Mouse (Mus musculus): ENCODE results near the gene Prkd2. TPM values are rescaled to one million over a fixed set of nuclear protein-coding genes. Genes with fewer than 3 reads are reported as not detected.

Gene Prkd2
- polyA plus RNA-seq, 1 experiment: not detected

GRCm38 (mm10) chr7:16891641-16892351 lies 49.1 kb downstream of the Prkd2 start, which contains the start of gene Gng8:
Gene Gng8 (plus strand): TSS chr7:16891786.
- WGBS: 1% methylated on average over 30 of the region's 30 CpGs
- Histone ChIP-seq H3K4me3 (ENCODE audit: insufficient read depth, low read depth, low read length) (peak within 1 kb of the TSS; percentile 29), H3K4me1 (ENCODE audit: control insufficient read depth, insufficient read depth, low read length) (peaks cover 25% of the 10 kb centered on the region), H3K27ac (ENCODE audit: insufficient read depth, low read depth, low read length) (no peak within 1 kb of the TSS)
- TF ChIP-seq POLR2A (IDR thresholded peaks at IDR 0.05; ENCODE audit: insufficient read depth, low read depth, low read length) (no peak), CTCF (IDR thresholded peaks at IDR 0.05; ENCODE audit: insufficient read depth, low read depth, low read length) (peak; percentile 80)

- TF ChIP-seq CTCF (IDR thresholded peaks at IDR 0.05; ENCODE audit: insufficient read depth, low read depth, low read length) (no peak), POLR2A (IDR thresholded peaks at IDR 0.05; ENCODE audit: insufficient read depth, low read depth, low read length) (no peak)
- 52% methylated on average over 9 of the region's 9 CpGs for WGBS
Observed at GRCm38 (mm10) chr7:16892352-16892730, 49.6 kb downstream of the Prkd2 start.

GRCm38 (mm10) chr7:16893612-16894011 lies 50.9 kb downstream of the Prkd2 start:
- no peak overlapping the region for H3K27ac ChIP-seq (ENCODE audit: insufficient read depth, low read depth, low read length)
- H3K4me1 ChIP-seq (ENCODE audit: control insufficient read depth, insufficient read depth, low read length): peaks cover 25% of the 10 kb centered on the region
- TF ChIP-seq POLR2A (IDR thresholded peaks at IDR 0.05; ENCODE audit: insufficient read depth, low read depth, low read length): no peak
- TF ChIP-seq CTCF (IDR thresholded peaks at IDR 0.05; ENCODE audit: insufficient read depth, low read depth, low read length): no peak
- H3K4me3 ChIP-seq (ENCODE audit: insufficient read depth, low read depth, low read length): no peak overlapping the region
- WGBS: 17% methylated on average over 6 of the region's 6 CpGs

More at GRCm38 (mm10) chr7:16892352-16892730, 49.6 kb downstream of the Prkd2 start:
- Histone ChIP-seq H3K4me3 (ENCODE audit: insufficient read depth, low read depth, low read length) (no peak overlapping the region), H3K27ac (ENCODE audit: insufficient read depth, low read depth, low read length) (no peak overlapping the region), H3K4me1 (ENCODE audit: control insufficient read depth, insufficient read depth, low read length) (peaks cover 25% of the 10 kb centered on the region)

GRCm38 (mm10) chr7:16894279-16894678 lies 51.6 kb downstream of the Prkd2 start:
- WGBS: 27% methylated on average over 4 of the region's 4 CpGs
- no peak overlapping the region for H3K27ac ChIP-seq (ENCODE audit: insufficient read depth, low read depth, low read length)
- TF ChIP-seq POLR2A (IDR thresholded peaks at IDR 0.05; ENCODE audit: insufficient read depth, low read depth, low read length): no peak
- TF ChIP-seq CTCF (IDR thresholded peaks at IDR 0.05; ENCODE audit: insufficient read depth, low read depth, low read length): no peak
- peaks cover 29% of the 10 kb centered on the region for H3K4me1 ChIP-seq (ENCODE audit: control insufficient read depth, insufficient read depth, low read length)
- no peak overlapping the region for H3K4me3 ChIP-seq (ENCODE audit: insufficient read depth, low read depth, low read length)

- Histone ChIP-seq H3K4me1 (ENCODE audit: control insufficient read depth, insufficient read depth, low read length) (peaks cover 29% of the 10 kb centered on the region), H3K4me3 (ENCODE audit: insufficient read depth, low read depth, low read length) (peak overlapping the region; percentile 32), H3K27ac (ENCODE audit: insufficient read depth, low read depth, low read length) (no peak overlapping the region)
- peak; percentile 78; the same call in 1 of the 2 replicates for TF ChIP-seq CTCF (IDR thresholded peaks at IDR 0.05; ENCODE audit: insufficient read depth, low read depth, low read length)
- TF ChIP-seq POLR2A (IDR thresholded peaks at IDR 0.05; ENCODE audit: insufficient read depth, low read depth, low read length): no peak
- WGBS: 2% methylated on average over 24 of the region's 24 CpGs
Observed at GRCm38 (mm10) chr7:16895000-16895399, 52.3 kb downstream of the Prkd2 start.

GRCm38 (mm10) chr7:16895511-16895910 lies 52.8 kb downstream of the Prkd2 start:
- TF ChIP-seq CTCF (IDR thresholded peaks at IDR 0.05; ENCODE audit: insufficient read depth, low read depth, low read length) (no peak), POLR2A (IDR thresholded peaks at IDR 0.05; ENCODE audit: insufficient read depth, low read depth, low read length) (no peak)
- Histone ChIP-seq H3K4me1 (ENCODE audit: control insufficient read depth, insufficient read depth, low read length) (peaks cover 31% of the 10 kb centered on the region), H3K27ac (ENCODE audit: insufficient read depth, low read depth, low read length) (no peak overlapping the region), H3K4me3 (ENCODE audit: insufficient read depth, low read depth, low read length) (no peak overlapping the region; the same call in 1 of the 2 replicates)
- WGBS: 40% methylated on average over 10 of the region's 10 CpGs

- Histone ChIP-seq H3K27ac (ENCODE audit: insufficient read depth, low read depth, low read length) (no peak overlapping the region), H3K4me1 (ENCODE audit: control insufficient read depth, insufficient read depth, low read length) (peaks cover 13% of the 10 kb centered on the region), H3K4me3 (ENCODE audit: insufficient read depth, low read depth, low read length) (no peak overlapping the region)
- WGBS: 44% methylated on average over 5 of the region's 5 CpGs
- no peak for TF ChIP-seq CTCF (IDR thresholded peaks at IDR 0.05; ENCODE audit: insufficient read depth, low read depth, low read length)
- TF ChIP-seq POLR2A (IDR thresholded peaks at IDR 0.05; ENCODE audit: insufficient read depth, low read depth, low read length): no peak
Observed at GRCm38 (mm10) chr7:16900526-16900925, 57.8 kb downstream of the Prkd2 start.

GRCm38 (mm10) chr7:16903439-16903955 lies 60.8 kb downstream of the Prkd2 start:
- Histone ChIP-seq H3K4me3 (ENCODE audit: insufficient read depth, low read depth, low read length) (no peak overlapping the region), H3K4me1 (ENCODE audit: control insufficient read depth, insufficient read depth, low read length) (peaks cover 22% of the 10 kb centered on the region), H3K27ac (ENCODE audit: insufficient read depth, low read depth, low read length) (no peak overlapping the region)
- WGBS: 78% methylated on average over 2 of the region's 2 CpGs
- TF ChIP-seq POLR2A (IDR thresholded peaks at IDR 0.05; ENCODE audit: insufficient read depth, low read depth, low read length) (no peak), CTCF (IDR thresholded peaks at IDR 0.05; ENCODE audit: insufficient read depth, low read depth, low read length) (no peak)

GRCm38 (mm10) chr7:16904120-16904675 lies 61.5 kb downstream of the Prkd2 start:
- WGBS: 64% methylated on average over 9 of the region's 10 CpGs
- TF ChIP-seq POLR2A (IDR thresholded peaks at IDR 0.05; ENCODE audit: insufficient read depth, low read depth, low read length) (no peak), CTCF (IDR thresholded peaks at IDR 0.05; ENCODE audit: insufficient read depth, low read depth, low read length) (no peak)
- Histone ChIP-seq H3K4me3 (ENCODE audit: insufficient read depth, low read depth, low read length) (no peak overlapping the region), H3K4me1 (ENCODE audit: control insufficient read depth, insufficient read depth, low read length) (peaks cover 20% of the 10 kb centered on the region), H3K27ac (ENCODE audit: insufficient read depth, low read depth, low read length) (no peak overlapping the region)
